Mouse (Mus musculus) testis, adult 2 months (tissue): ENCODE results near the gene Gm11034.

Experiments used
- CTCF ChIP-seq: fragments of 200-500 bp; IDR thresholded peaks from 2 replicates; pipeline ENCODE4 v1.5.1; 2012; ENCODE audit warnings: low read depth, mild to moderate bottlenecking, inconsistent platforms, low read length, moderate library complexity; ENCODE audit not compliant: control insufficient read depth, insufficient read depth, insufficient replicate concordance
- POLR2A ChIP-seq: fragments of 200-500 bp; IDR thresholded peaks from 2 replicates; pipeline ENCODE4 v1.6.1; 2012; ENCODE audit warnings: low read depth, mild to moderate bottlenecking, inconsistent platforms, low read length, moderate library complexity; ENCODE audit not compliant: control insufficient read depth

GRCm38 (mm10) chr8:72257171-72257901 is 43.9 kb upstream of the Gm11034 start:
- TF ChIP-seq CTCF (no peak), POLR2A (no peak)
